Comparison of ENCODE assay signal across 44 mouse cellular contexts in genomic region chr4:62376123-62376522, GRCm38 (mm10). TPM values are rescaled to one million over a fixed set of nuclear protein-coding genes. Genes with fewer than 3 reads are reported as not detected.
"Had no signal": no experiment of that assay in that cellular context is flagged by ENCODE, and none has a peak within 500 bp of the region (broad histone marks: within the 10 kb centered on the region; RNA-seq: fewer than 3 reads in every experiment).

No protein-coding gene starts in this region.

- DNase-seq: left cerebral cortex, postnatal 4 days; liver; liver, embryonic 13.5 days; liver, postnatal 0 days; lung, adult 18-20 months; lung, adult 2 months; lung, embryonic 14.5 days; lung, postnatal 10 days; lung, postnatal 14 days; lung, postnatal 36 days; lung, postnatal 4 days; midbrain, embryonic 14.5 days had no signal

- H3K27ac ChIP-seq: left cerebral cortex, adult 2 months; limb, embryonic 10.5 days; limb, embryonic 12.5 days; limb, embryonic 13.5 days; limb, embryonic 15.5 days; liver, embryonic 13.5 days; liver, embryonic 14.5 days; liver, embryonic 15.5 days; lung, embryonic 15.5 days; macrophage; midbrain, embryonic 10.5 days; midbrain, embryonic 12.5 days; midbrain, embryonic 13.5 days; midbrain, embryonic 15.5 days; neural tube, embryonic 12.5 days had no signal

- ATAC-seq: liver, postnatal 0 days; lung, postnatal 0 days; midbrain, embryonic 13.5 days; midbrain, embryonic 15.5 days; midbrain, embryonic 16.5 days had no signal

- H3K4me1 ChIP-seq: limb, embryonic 13.5 days; lung, embryonic 15.5 days; midbrain, embryonic 15.5 days; neural tube, embryonic 12.5 days had no signal

- H3K27me3 ChIP-seq: limb, embryonic 12.5 days; limb, embryonic 13.5 days; limb, embryonic 15.5 days; liver, embryonic 13.5 days; liver, embryonic 15.5 days; lung, embryonic 15.5 days; megakaryocyte, embryonic 14.5 days; midbrain, embryonic 12.5 days; midbrain, embryonic 13.5 days; midbrain, embryonic 15.5 days; neural tube, embryonic 12.5 days had no signal

- H3K9ac ChIP-seq: limb, embryonic 12.5 days; limb, embryonic 13.5 days; limb, embryonic 15.5 days; liver, embryonic 13.5 days; liver, embryonic 14.5 days; liver, embryonic 15.5 days; liver, postnatal 0 days; lung, embryonic 14.5 days; lung, embryonic 15.5 days; midbrain, embryonic 12.5 days; midbrain, embryonic 13.5 days; midbrain, embryonic 15.5 days; neural tube, embryonic 12.5 days had no signal

- H3K36me3 ChIP-seq: limb, embryonic 10.5 days; limb, embryonic 12.5 days; limb, embryonic 13.5 days; limb, embryonic 15.5 days; liver, embryonic 13.5 days; liver, embryonic 15.5 days; lung, embryonic 15.5 days; midbrain, embryonic 10.5 days; midbrain, embryonic 12.5 days; midbrain, embryonic 13.5 days; midbrain, embryonic 15.5 days; neural tube, embryonic 12.5 days had no signal

- H3K4me3 ChIP-seq: left cerebral cortex, adult 2 months; limb, embryonic 10.5 days; limb, embryonic 12.5 days; limb, embryonic 13.5 days; limb, embryonic 15.5 days; liver, embryonic 13.5 days; liver, embryonic 15.5 days; lung, embryonic 15.5 days; megakaryocyte, embryonic 14.5 days; midbrain, embryonic 10.5 days; midbrain, embryonic 12.5 days; midbrain, embryonic 13.5 days; midbrain, embryonic 15.5 days; myocyte; neural tube, embryonic 12.5 days had no signal

- H3K4me2 ChIP-seq: limb, embryonic 12.5 days; limb, embryonic 13.5 days; limb, embryonic 15.5 days; liver, embryonic 11.5 days; liver, embryonic 13.5 days; liver, embryonic 15.5 days; lung, embryonic 14.5 days; lung, embryonic 15.5 days; midbrain, embryonic 11.5 days; midbrain, embryonic 12.5 days; midbrain, embryonic 13.5 days; midbrain, embryonic 15.5 days; neural tube, embryonic 12.5 days had no signal

- H3K9me3 ChIP-seq: limb, embryonic 10.5 days; limb, embryonic 12.5 days; limb, embryonic 13.5 days; limb, embryonic 15.5 days; liver, embryonic 13.5 days; liver, embryonic 15.5 days; lung, embryonic 15.5 days; megakaryocyte, embryonic 14.5 days; midbrain, embryonic 10.5 days; midbrain, embryonic 12.5 days; midbrain, embryonic 13.5 days; midbrain, embryonic 15.5 days; neural tube, embryonic 12.5 days had no signal

RNA-seq across cellular contexts. Expression of gene Rnf183, which starts 58.9 kb away (rescaled TPM):
- total RNA-seq: left cerebral cortex, adult 2 months; left cerebral cortex, adult 8-10 months; left cerebral cortex, postnatal 10 days; left cerebral cortex, postnatal 14 days; left cerebral cortex, postnatal 36 days; left cerebral cortex, postnatal 4 days; megakaryocyte progenitor cell, adult 5-6 weeks; megakaryocyte, adult 5-6 weeks; megakaryocyte-erythroid progenitor cell, adult 5-6 weeks; midbrain, postnatal 0 days; monocyte, adult 5-6 weeks had no signal
- polyA plus RNA-seq: limb, embryonic 10.5 days; limb, embryonic 11.5 days; limb, embryonic 12.5 days; limb, embryonic 13.5 days; limb, embryonic 15.5 days; liver, embryonic 11.5 days; liver, embryonic 13.5 days; liver, embryonic 14.5 days; liver, embryonic 15.5 days; liver, embryonic 16.5 days; liver, postnatal 0 days; lung, embryonic 14.5 days; lung, postnatal 0 days; macrophage; midbrain, embryonic 10.5 days; midbrain, embryonic 11.5 days; midbrain, embryonic 14.5 days; myocyte; neural tube, embryonic 11.5 days; neural tube, embryonic 12.5 days had no signal
